In the genomic region with DNA sequence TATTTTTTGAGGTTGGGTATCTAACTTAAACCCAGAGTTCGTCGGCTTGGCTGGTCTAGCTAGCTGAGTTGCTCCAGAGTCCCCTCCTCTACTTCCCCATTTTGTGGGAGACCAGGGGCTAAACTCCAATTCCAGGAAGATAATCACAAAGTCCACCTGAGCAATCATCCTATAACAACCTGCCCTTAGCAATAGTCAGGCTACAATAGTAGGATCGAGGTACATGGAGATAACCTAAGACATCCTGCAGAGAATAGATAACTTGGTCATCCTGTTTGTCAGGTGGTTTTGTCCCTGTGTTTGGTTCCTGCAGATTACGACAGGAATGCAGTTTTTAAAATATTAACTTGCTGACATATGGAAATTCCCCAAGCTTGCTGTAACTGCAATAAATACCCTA, we compare ENCODE assay signal across 18 mouse cellular contexts.
"Had no signal": no experiment of that assay in that cellular context is flagged by ENCODE, and none has a peak within 500 bp of the region (broad histone marks: within the 10 kb centered on the region; RNA-seq: fewer than 3 reads in every experiment).

No protein-coding gene starts in this region.

- H3K27ac ChIP-seq: intestine, embryonic 15.5 days; kidney, embryonic 15.5 days; left cerebral cortex, adult 2 months; liver, embryonic 15.5 days; macrophage; stomach, postnatal 0 days had no signal

- H3K4me3 ChIP-seq: intestine, embryonic 15.5 days; kidney, embryonic 15.5 days; left cerebral cortex, adult 2 months; liver, embryonic 15.5 days; megakaryocyte, embryonic 14.5 days had no signal

- H3K27me3 ChIP-seq: intestine, embryonic 15.5 days; megakaryocyte, embryonic 14.5 days had no signal

- ATAC-seq: intestine, embryonic 15.5 days had no signal

- H3K4me1 ChIP-seq: intestine, embryonic 15.5 days had no signal

- DNase-seq: kidney, adult 11 months; kidney, adult 8-10 months; kidney, postnatal 10 days; kidney, postnatal 4 days; layer of hippocampus, postnatal 36 days; lung, adult 2 months; midbrain, embryonic 14.5 days; thymus, adult 2 months; thymus, postnatal 14 days; thymus, postnatal 4 days had no signal

- H3K9ac ChIP-seq: intestine, embryonic 15.5 days; kidney, embryonic 15.5 days; liver, embryonic 15.5 days had no signal

- H3K4me2 ChIP-seq: intestine, embryonic 15.5 days; kidney, embryonic 15.5 days; liver, embryonic 15.5 days; midbrain, embryonic 11.5 days had no signal

- H3K36me3 ChIP-seq: intestine, embryonic 15.5 days; kidney, embryonic 15.5 days; liver, embryonic 15.5 days had no signal

- H3K9me3 ChIP-seq: intestine, embryonic 15.5 days; kidney, embryonic 15.5 days; liver, embryonic 15.5 days; megakaryocyte, embryonic 14.5 days had no signal
